Mouse (Mus musculus): ENCODE data around the gene Atp8b4. TPM values are rescaled to one million over a fixed set of nuclear protein-coding genes. Genes with fewer than 3 reads are reported as not detected.

The Atp8b4 gene
- polyA plus RNA-seq, 1 experiment from 2014 or later, result 5.2 TPM

- WGBS (ENCODE audit: insufficient replicate concordance), result 87% methylated on average over 9 of the region's 9 CpGs
- H3K27ac ChIP-seq (ENCODE audit: low read depth), result no peak overlapping the region
- DNase-seq (no peak), ATAC-seq (no peak)
- H3K4me1 ChIP-seq (ENCODE audit: insufficient read depth), result no peaks in the 10 kb centered on the region
- TF ChIP-seq EP300 (IDR thresholded peaks at IDR 0.05; ENCODE audit: low read depth) (no peak), CTCF (IDR thresholded peaks at IDR 0.05; ENCODE audit: low read depth) (no peak)
- H3K9ac ChIP-seq (replicated peaks), result no peak overlapping the region
- no peaks in the 10 kb centered on the region for H3K27me3 ChIP-seq (ENCODE audit: insufficient read depth, low read length)
- no peak overlapping the region for H3K4me2 ChIP-seq (ENCODE audit: low read depth, low read length)
- no peaks in the 10 kb centered on the region for H3K36me3 ChIP-seq (replicated peaks; ENCODE audit: insufficient read depth, low read length)
- H3K9me3 ChIP-seq (ENCODE audit: low read length), result no peaks in the 10 kb centered on the region
- no peak overlapping the region for H3K4me3 ChIP-seq (ENCODE audit: low read depth, low read length)
These were observed 66.2 kb downstream of the Atp8b4 start for GRCm38 (mm10) chr2:126434305-126434704.

- 77% methylated on average over 9 of the region's 9 CpGs for WGBS (ENCODE audit: insufficient replicate concordance)
- ATAC-seq (no peak), DNase-seq (no peak)
- no peaks in the 10 kb centered on the region for H3K4me1 ChIP-seq (ENCODE audit: insufficient read depth)
- H3K4me2 ChIP-seq (ENCODE audit: low read depth, low read length), result no peak overlapping the region
- H3K9ac ChIP-seq (replicated peaks), result no peak overlapping the region
- H3K27me3 ChIP-seq (ENCODE audit: insufficient read depth, low read length), result no peaks in the 10 kb centered on the region
- TF ChIP-seq CTCF (IDR thresholded peaks at IDR 0.05; ENCODE audit: low read depth), result no peak
- no peak for TF ChIP-seq EP300 (IDR thresholded peaks at IDR 0.05; ENCODE audit: low read depth)
- no peaks in the 10 kb centered on the region for H3K9me3 ChIP-seq (ENCODE audit: low read length)
- H3K36me3 ChIP-seq (replicated peaks; ENCODE audit: insufficient read depth, low read length), result no peaks in the 10 kb centered on the region
- no peak overlapping the region for H3K4me3 ChIP-seq (ENCODE audit: low read depth, low read length)
- H3K27ac ChIP-seq (ENCODE audit: low read depth), result no peak overlapping the region
These were observed 67.9 kb downstream of the Atp8b4 start for GRCm38 (mm10) chr2:126432481-126433066.

GRCm38 (mm10) chr2:126429282-126429681 lies 71.2 kb downstream of the Atp8b4 start:
- ATAC-seq, result peak; percentile 78
- H3K4me2 ChIP-seq (ENCODE audit: low read depth, low read length), result no peak overlapping the region
- peak; percentile 65 for DNase-seq
- TF ChIP-seq EP300 (IDR thresholded peaks at IDR 0.05; ENCODE audit: low read depth) (no peak), CTCF (IDR thresholded peaks at IDR 0.05; ENCODE audit: low read depth) (peak; percentile 87)
- WGBS (ENCODE audit: insufficient replicate concordance), result 16% methylated on average over 3 of the region's 3 CpGs
- no peak overlapping the region for H3K9ac ChIP-seq (replicated peaks)
- H3K4me3 ChIP-seq (ENCODE audit: low read depth, low read length), result no peak overlapping the region
- H3K27ac ChIP-seq (ENCODE audit: low read depth), result no peak overlapping the region
- peaks cover 3% of the 10 kb centered on the region; the same call in 1 of the 2 replicates for H3K4me1 ChIP-seq (ENCODE audit: insufficient read depth)
- H3K27me3 ChIP-seq (ENCODE audit: insufficient read depth, low read length), result no peaks in the 10 kb centered on the region
- no peaks in the 10 kb centered on the region for H3K9me3 ChIP-seq (ENCODE audit: low read length)
- no peaks in the 10 kb centered on the region for H3K36me3 ChIP-seq (replicated peaks; ENCODE audit: insufficient read depth, low read length)

- WGBS (ENCODE audit: insufficient replicate concordance), result 72% methylated on average over 3 of the region's 3 CpGs
- DNase-seq (no peak), ATAC-seq (peak; percentile 90)
- Histone ChIP-seq H3K9ac (replicated peaks) (no peak overlapping the region), H3K27ac (ENCODE audit: low read depth) (no peak overlapping the region), H3K27me3 (ENCODE audit: insufficient read depth, low read length) (no peaks in the 10 kb centered on the region), H3K4me3 (ENCODE audit: low read depth, low read length) (no peak overlapping the region), H3K4me2 (ENCODE audit: low read depth, low read length) (no peak overlapping the region), H3K36me3 (replicated peaks; ENCODE audit: insufficient read depth, low read length) (no peaks in the 10 kb centered on the region), H3K9me3 (ENCODE audit: low read length) (no peaks in the 10 kb centered on the region), H3K4me1 (ENCODE audit: insufficient read depth) (peaks cover 3% of the 10 kb centered on the region; the same call in 1 of the 2 replicates)
- TF ChIP-seq EP300 (IDR thresholded peaks at IDR 0.05; ENCODE audit: low read depth) (peak; percentile 31; the same call in 1 of the 2 replicates), CTCF (IDR thresholded peaks at IDR 0.05; ENCODE audit: low read depth) (no peak)
These were observed 75.3 kb downstream of the Atp8b4 start for GRCm38 (mm10) chr2:126425223-126425622.

- Histone ChIP-seq H3K4me1 (ENCODE audit: insufficient read depth) (peaks cover 3% of the 10 kb centered on the region; the same call in 1 of the 2 replicates), H3K36me3 (replicated peaks; ENCODE audit: insufficient read depth, low read length) (no peaks in the 10 kb centered on the region), H3K4me2 (ENCODE audit: low read depth, low read length) (no peak overlapping the region), H3K27ac (ENCODE audit: low read depth) (no peak overlapping the region), H3K4me3 (ENCODE audit: low read depth, low read length) (no peak overlapping the region), H3K27me3 (ENCODE audit: insufficient read depth, low read length) (no peaks in the 10 kb centered on the region), H3K9ac (replicated peaks) (no peak overlapping the region), H3K9me3 (ENCODE audit: low read length) (no peaks in the 10 kb centered on the region)
- WGBS (ENCODE audit: insufficient replicate concordance), result 84% methylated on average over 8 of the region's 8 CpGs
- ATAC-seq (no peak), DNase-seq (no peak)
- TF ChIP-seq CTCF (IDR thresholded peaks at IDR 0.05; ENCODE audit: low read depth) (no peak), EP300 (IDR thresholded peaks at IDR 0.05; ENCODE audit: low read depth) (no peak)
These were observed 75.8 kb downstream of the Atp8b4 start for GRCm38 (mm10) chr2:126424714-126425113.

- DNase-seq (no peak), ATAC-seq (no peak)
- Histone ChIP-seq H3K4me3 (ENCODE audit: low read depth, low read length) (no peak overlapping the region), H3K36me3 (replicated peaks; ENCODE audit: insufficient read depth, low read length) (no peaks in the 10 kb centered on the region), H3K9ac (replicated peaks) (no peak overlapping the region), H3K27me3 (ENCODE audit: insufficient read depth, low read length) (no peaks in the 10 kb centered on the region), H3K27ac (ENCODE audit: low read depth) (no peak overlapping the region), H3K4me2 (ENCODE audit: low read depth, low read length) (no peak overlapping the region), H3K9me3 (ENCODE audit: low read length) (no peaks in the 10 kb centered on the region), H3K4me1 (ENCODE audit: insufficient read depth) (peaks cover 3% of the 10 kb centered on the region; the same call in 1 of the 2 replicates)
- WGBS (ENCODE audit: insufficient replicate concordance), result 75% methylated on average over 2 of the region's 2 CpGs
- TF ChIP-seq EP300 (IDR thresholded peaks at IDR 0.05; ENCODE audit: low read depth), result no peak
- no peak for TF ChIP-seq CTCF (IDR thresholded peaks at IDR 0.05; ENCODE audit: low read depth)
These were observed 79.6 kb downstream of the Atp8b4 start for GRCm38 (mm10) chr2:126420901-126421300.

Measured in liver, postnatal 0 days (tissue).